Mouse (Mus musculus): Measurements from ENCODE around the gene Arnt2.

Gene Arnt2

GRCm38 (mm10) chr7:84246878-84247277, 163.1 kb downstream of the Arnt2 start:
- no peak for DNase-seq (ENCODE audit: low spot score in 2 of 2)

- DNase-seq (ENCODE audit: low spot score in 2 of 2): no peak
Observed at GRCm38 (mm10) chr7:84246093-84246492, 163.9 kb downstream of the Arnt2 start.

DNA sequence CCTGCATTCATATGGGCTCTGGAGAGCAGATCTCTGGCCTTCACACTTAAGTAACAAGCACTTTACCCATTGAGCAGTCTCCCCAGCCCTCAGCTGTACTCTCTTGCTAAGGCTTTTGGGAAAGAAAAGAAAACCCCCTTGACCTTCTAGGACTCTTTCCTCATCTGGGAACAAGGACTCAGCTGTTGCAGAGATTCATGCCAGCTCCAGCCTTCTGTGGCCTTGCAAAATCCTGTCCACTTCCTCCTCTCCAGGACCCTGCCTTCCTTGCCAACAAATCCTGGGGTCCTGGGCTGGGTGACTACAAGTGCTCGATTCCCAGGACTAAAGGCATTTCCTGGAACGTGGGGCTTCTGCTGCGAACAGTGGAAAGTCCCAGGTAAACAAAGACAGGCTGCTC, 169.6 kb downstream of the Arnt2 start:
- DNase-seq (ENCODE audit: low spot score in 2 of 2): no peak

- DNase-seq (ENCODE audit: low spot score in 2 of 2): no peak
Observed at GRCm38 (mm10) chr7:84237655-84238054, 172.3 kb downstream of the Arnt2 start.

GRCm38 (mm10) chr7:84231396-84231795, 178.6 kb downstream of the Arnt2 start:
- no peak for DNase-seq (ENCODE audit: low spot score in 2 of 2)

- no peak for DNase-seq (ENCODE audit: low spot score in 2 of 2)
Observed at GRCm38 (mm10) chr7:84227652-84228051, 182.3 kb downstream of the Arnt2 start.

DNA sequence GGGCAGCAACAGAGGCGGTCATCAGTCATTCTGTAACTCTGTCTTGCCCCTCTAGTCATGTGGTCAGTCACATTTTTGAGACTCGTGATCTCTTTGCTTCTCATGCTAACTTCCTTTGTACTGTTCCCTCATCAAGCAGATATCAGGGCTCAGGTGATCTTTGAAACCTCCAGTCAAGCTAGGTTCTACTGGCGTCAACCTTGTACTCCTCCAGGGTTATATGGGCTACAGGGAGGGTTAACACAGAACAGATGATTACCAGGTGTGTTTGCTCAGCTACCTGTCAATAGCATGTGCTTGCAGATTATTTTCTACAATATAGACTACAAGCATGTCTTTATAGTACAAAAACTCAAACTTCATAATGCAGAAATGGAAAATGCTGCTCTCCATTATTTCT, 183.1 kb downstream of the Arnt2 start:
- DNase-seq (ENCODE audit: low spot score in 2 of 2): no peak

- no peak for DNase-seq (ENCODE audit: low spot score in 2 of 2)
Observed at GRCm38 (mm10) chr7:84212112-84212511, 197.9 kb downstream of the Arnt2 start.

- DNase-seq (ENCODE audit: low spot score in 2 of 2): no peak
Observed at GRCm38 (mm10) chr7:84210585-84211291, 199.2 kb downstream of the Arnt2 start.

- DNase-seq (ENCODE audit: low spot score in 2 of 2): no peak
Observed at GRCm38 (mm10) chr7:84203981-84204380, 206.0 kb downstream of the Arnt2 start.

- no peak for DNase-seq (ENCODE audit: low spot score in 2 of 2)
Observed at GRCm38 (mm10) chr7:84201151-84202068, 208.6 kb downstream of the Arnt2 start.

DNA sequence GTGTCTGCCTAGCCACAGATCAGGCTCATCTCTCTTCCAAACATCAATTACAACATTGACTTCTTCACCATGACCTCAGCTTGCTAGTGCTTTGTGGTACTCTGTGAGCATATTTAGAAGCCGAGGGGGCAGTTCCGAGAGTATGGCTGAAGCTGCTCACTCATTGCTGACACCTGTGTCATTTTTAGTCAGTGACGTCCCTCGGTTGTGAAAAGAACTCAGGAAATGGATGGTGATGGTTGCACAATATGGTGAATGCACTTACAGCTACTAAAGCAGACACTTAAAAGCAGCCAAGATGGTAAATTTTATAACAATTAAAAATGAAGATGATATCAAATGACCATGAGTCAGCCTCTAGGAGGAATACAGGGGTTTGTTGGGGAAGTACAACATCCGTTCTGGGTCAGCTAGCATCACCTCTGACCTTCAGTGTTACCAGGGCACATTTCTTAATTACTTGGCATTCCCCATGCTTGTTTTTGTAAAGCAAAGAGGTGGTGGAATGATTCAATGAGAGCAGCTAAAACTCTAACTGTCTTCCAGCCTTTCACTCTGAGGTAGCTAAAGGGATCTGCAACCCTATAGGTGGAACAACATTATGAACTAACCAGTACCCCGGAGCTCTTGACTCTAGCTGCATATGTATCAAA, 212.6 kb downstream of the Arnt2 start:
- DNase-seq (ENCODE audit: low spot score in 2 of 2): no peak

Measured in thymus, postnatal 10 days (tissue).